Mouse (Mus musculus): Measurements from ENCODE around the gene Chil4. TPM values are rescaled to one million over a fixed set of nuclear protein-coding genes. Genes with fewer than 3 reads are reported as not detected.
"Not testable (repeated sequence)": the region's sequence is repeated elsewhere in the genome, so short reads cannot be mapped to it uniquely, and the experiment has no call there.

Chil4 gene
- total RNA-seq (2021): not detected
- long read RNA-seq, experiment 1: 0 reads
- long read RNA-seq, experiment 2: 0 reads

- DNase-seq (ENCODE audit: low spot score in 2 of 2): no peak
Measured at GRCm38 (mm10) chr3:106219407-106219806, at the start of gene Chil4. TSS of gene Chil4 (minus strand) at chr3:106219507.

- DNase-seq (ENCODE audit: low spot score in 2 of 2): no peak
Measured at GRCm38 (mm10) chr3:106265854-106266253, 46.5 kb upstream of the Chil4 start.

GRCm38 (mm10) chr3:106264854-106265253 is 45.5 kb upstream of the Chil4 start:
- no peak for DNase-seq (ENCODE audit: low spot score in 2 of 2)

GRCm38 (mm10) chr3:106257076-106257475 is 37.8 kb upstream of the Chil4 start:
- DNase-seq (ENCODE audit: low spot score in 2 of 2): not testable (repeated sequence)

GRCm38 (mm10) chr3:106252719-106253118 is 33.4 kb upstream of the Chil4 start:
- DNase-seq (ENCODE audit: low spot score in 2 of 2): no peak

GRCm38 (mm10) chr3:106250763-106251399 is 31.6 kb upstream of the Chil4 start:
- DNase-seq (ENCODE audit: low spot score in 2 of 2): not testable (repeated sequence)

- not testable (repeated sequence) for DNase-seq (ENCODE audit: low spot score in 2 of 2)
Measured at GRCm38 (mm10) chr3:106247369-106247768, 28.1 kb upstream of the Chil4 start.

- not testable (repeated sequence) for DNase-seq (ENCODE audit: low spot score in 2 of 2)
Measured at GRCm38 (mm10) chr3:106240210-106240609, 20.9 kb upstream of the Chil4 start.

- no peak for DNase-seq (ENCODE audit: low spot score in 2 of 2)
Measured at GRCm38 (mm10) chr3:106239196-106239791, 20.0 kb upstream of the Chil4 start.

GRCm38 (mm10) chr3:106223391-106223790 is 4.1 kb upstream of the Chil4 start:
- not testable (repeated sequence) for DNase-seq (ENCODE audit: low spot score in 2 of 2)

- no peak for DNase-seq (ENCODE audit: low spot score in 2 of 2)
Measured at GRCm38 (mm10) chr3:106221625-106222265, 2.4 kb upstream of the Chil4 start.

- DNase-seq (ENCODE audit: low spot score in 2 of 2): not testable (repeated sequence)
Measured at GRCm38 (mm10) chr3:106218284-106218954, 888 bp downstream of the Chil4 start.

GRCm38 (mm10) chr3:106198030-106198429 is 21.3 kb downstream of the Chil4 start:
- DNase-seq (ENCODE audit: low spot score in 2 of 2): not testable (repeated sequence)

- not testable (repeated sequence) for DNase-seq (ENCODE audit: low spot score in 2 of 2)
Measured at GRCm38 (mm10) chr3:106197246-106197645, 22.1 kb downstream of the Chil4 start.

- no peak for DNase-seq (ENCODE audit: low spot score in 2 of 2)
Measured at GRCm38 (mm10) chr3:106196276-106196675, 23.0 kb downstream of the Chil4 start.

GRCm38 (mm10) chr3:106195486-106195885 is 23.8 kb downstream of the Chil4 start:
- no peak for DNase-seq (ENCODE audit: low spot score in 2 of 2)

GRCm38 (mm10) chr3:106187991-106188390 is 31.3 kb downstream of the Chil4 start:
- DNase-seq (ENCODE audit: low spot score in 2 of 2): no peak

GRCm38 (mm10) chr3:106177509-106178189 is 41.7 kb downstream of the Chil4 start:
- DNase-seq (ENCODE audit: low spot score in 2 of 2): no peak

GRCm38 (mm10) chr3:106174971-106175370 is 44.3 kb downstream of the Chil4 start:
- not testable (repeated sequence) for DNase-seq (ENCODE audit: low spot score in 2 of 2)

- DNase-seq (ENCODE audit: low spot score in 2 of 2): not testable (repeated sequence)
Measured at GRCm38 (mm10) chr3:106172506-106172905, 46.8 kb downstream of the Chil4 start.

- DNase-seq (ENCODE audit: low spot score in 2 of 2): no peak
Measured at GRCm38 (mm10) chr3:106171135-106171731, 48.1 kb downstream of the Chil4 start.
